Mouse (Mus musculus) olfactory bulb, adult 2 months (tissue): ENCODE data around the gene Rrp1.

Experiments used
- CTCF ChIP-seq: fragments of 200-500 bp; IDR thresholded peaks from 2 replicates; pipeline ENCODE4 v1.5.1; 2012; ENCODE audit warnings: low read depth, mild to moderate bottlenecking, low read length, moderate library complexity; ENCODE audit not compliant: insufficient read depth
- POLR2A ChIP-seq: fragments of 200-500 bp; IDR thresholded peaks from 2 replicates; pipeline ENCODE4 v1.6.1; 2012; ENCODE audit warnings: mild to moderate bottlenecking, low read depth, low read length, moderate library complexity; ENCODE audit not compliant: insufficient read depth

GRCm38 (mm10) chr10:78361951-78362350, 50.9 kb downstream of the Rrp1 start:
- TF ChIP-seq CTCF (no peak), POLR2A (no peak)
